Mouse (Mus musculus) CH12.LX (cell line): ENCODE results near the gene Lemd2. TPM values are rescaled to one million over a fixed set of nuclear protein-coding genes. Genes with fewer than 3 reads are reported as not detected.

ENCODE experiments used
- DNase-seq: peaks from one replicate; pipeline ENCODE4 v3.0.0-alpha.2; 2013; ENCODE audit errors: extremely low read depth
- H3K27ac ChIP-seq: 2 replicates; pipeline ENCODE4 v1.5.1; 2012; ENCODE audit warnings: low read depth, mild to moderate bottlenecking, control low read depth, moderate library complexity; ENCODE audit not compliant: insufficient read depth
- H3K27me3 ChIP-seq: replicated peaks from 2 replicates; pipeline ENCODE3; 2012; ENCODE audit warnings: inconsistent platforms
- H3K36me3 ChIP-seq, 2 experiments: replicated peaks in 1 of 2; 2 replicates each; pipeline versions ENCODE3 to v1.6.1; 2012; ENCODE audit warnings: inconsistent platforms in 1 of 2, low read length in 1 of 2, mild to moderate bottlenecking in 1 of 2, mixed read lengths in 1 of 2, moderate library complexity in 1 of 2; ENCODE audit not compliant: control insufficient read depth in 1 of 2, insufficient read depth in 1 of 2
- H3K4me1 ChIP-seq, 2 experiments: 2 replicates each; pipeline ENCODE4 v1.6.1; 2012; ENCODE audit warnings: inconsistent platforms in 1 of 2, moderate library complexity in 1 of 2; ENCODE audit not compliant: insufficient read depth in 2 of 2, control insufficient read depth in 1 of 2
- H3K4me2 ChIP-seq: 2 replicates; pipeline ENCODE4 v1.6.1; 2012; ENCODE audit warnings: low read depth, mild to moderate bottlenecking, control low read depth; ENCODE audit not compliant: poor library complexity, insufficient read depth, severe bottlenecking
- H3K4me3 ChIP-seq, 3 experiments: fragments of 150-350 bp in 1 of 3; sonication (generic) in 1 of 3; replicated peaks in 1 of 3; 2 replicates each; pipeline versions ENCODE3 to v1.5.1; 2011 to 2012; ENCODE audit warnings: low read depth in 2 of 3, low read length in 2 of 3, mild to moderate bottlenecking in 2 of 3, moderate library complexity in 2 of 3, control low read depth in 1 of 3, improper control_type of control experiment in 1 of 3, inconsistent platforms in 1 of 3, mixed read lengths in 1 of 3; ENCODE audit not compliant: poor library complexity in 1 of 3
- H3K79me2 ChIP-seq: replicated peaks from 2 replicates; pipeline ENCODE4 v1.6.1; 2012; ENCODE audit warnings: mild to moderate bottlenecking, moderate library complexity; ENCODE audit not compliant: control insufficient read depth, poor library complexity, insufficient read depth, severe bottlenecking; ENCODE audit errors: extremely low read depth
- H3K9ac ChIP-seq: 2 replicates; pipeline ENCODE4 v1.6.1; 2012; ENCODE audit warnings: low read depth, mild to moderate bottlenecking, control low read depth, moderate library complexity; ENCODE audit not compliant: insufficient read depth
- H3K9me3 ChIP-seq: replicated peaks from 2 replicates; pipeline ENCODE3; 2012; ENCODE audit warnings: low read length, inconsistent platforms, mixed read lengths
- ELF1 ChIP-seq: IDR thresholded peaks from 2 replicates; pipeline ENCODE4 v1.6.1; 2014; ENCODE audit warnings: low read depth, mild to moderate bottlenecking, inconsistent platforms, low read length, improper control_type of control experiment
- EP300 ChIP-seq: IDR thresholded peaks from 2 replicates; pipeline ENCODE4 v1.6.1; 2011; ENCODE audit warnings: low read length, improper control_type of control experiment
- GABPA ChIP-seq: IDR thresholded peaks from 2 replicates; pipeline ENCODE4 v1.6.1; 2012; ENCODE audit warnings: low read depth, low read length, improper control_type of control experiment, inconsistent platforms; ENCODE audit not compliant: insufficient replicate concordance
- HCFC1 ChIP-seq: IDR thresholded peaks from 2 replicates; pipeline ENCODE4 v1.6.1; 2012; ENCODE audit warnings: low read depth, mild to moderate bottlenecking, inconsistent platforms, low read length, improper control_type of control experiment
- JUN ChIP-seq: IDR thresholded peaks from 2 replicates; pipeline ENCODE4 v1.6.1; 2011; ENCODE audit warnings: low read depth, mild to moderate bottlenecking, low read length, improper control_type of control experiment, moderate library complexity; ENCODE audit not compliant: insufficient read depth
- KAT2A ChIP-seq: IDR thresholded peaks from 2 replicates; pipeline ENCODE4 v1.6.1; 2012; ENCODE audit warnings: low read length, improper control_type of control experiment, inconsistent platforms; ENCODE audit not compliant: insufficient replicate concordance
- MAFK ChIP-seq: IDR thresholded peaks from 2 replicates; pipeline ENCODE4 v1.6.1; 2011; ENCODE audit warnings: low read length, improper control_type of control experiment; ENCODE audit not compliant: insufficient replicate concordance
- MYC ChIP-seq: IDR thresholded peaks from 2 replicates; pipeline ENCODE4 v1.6.1; 2011; ENCODE audit warnings: low read depth, mild to moderate bottlenecking, improper control_type of control experiment, low read length
- RAD21 ChIP-seq: IDR thresholded peaks from 2 replicates; pipeline ENCODE4 v1.6.1; 2011; ENCODE audit warnings: low read depth, mild to moderate bottlenecking, low read length, improper control_type of control experiment, moderate library complexity
- RCOR1 ChIP-seq: conservative IDR thresholded peaks from 2 replicates; pipeline ENCODE4 v1.6.1; 2012; ENCODE audit warnings: low read depth, mild to moderate bottlenecking, inconsistent platforms, low read length, improper control_type of control experiment
- SIN3A ChIP-seq: IDR thresholded peaks from 2 replicates; pipeline ENCODE4 v1.6.1; 2012; ENCODE audit warnings: low read length, improper control_type of control experiment, inconsistent platforms
- UBTF ChIP-seq: IDR thresholded peaks from 2 replicates; pipeline ENCODE4 v1.6.1; 2012; ENCODE audit warnings: low read depth, mild to moderate bottlenecking, inconsistent platforms, low read length, improper control_type of control experiment, moderate library complexity
- USF1 ChIP-seq: IDR thresholded peaks from 2 replicates; pipeline ENCODE4 v1.6.1; 2014; ENCODE audit warnings: low read depth, mild to moderate bottlenecking, inconsistent platforms, low read length, improper control_type of control experiment
- USF2 ChIP-seq: conservative IDR thresholded peaks from 2 replicates; pipeline ENCODE4 v1.6.1; 2011; ENCODE audit warnings: low read depth, low read length, improper control_type of control experiment
- ZMIZ1 ChIP-seq: IDR thresholded peaks from 2 replicates; pipeline ENCODE4 v1.6.1; 2012; ENCODE audit warnings: low read depth, mild to moderate bottlenecking, inconsistent platforms, low read length, improper control_type of control experiment
- dilution Hi-C: fragments of 300-500 bp; cut with MboI; formaldehyde crosslinking; loops from 2 replicates; pipeline ENCODE4 v1.14.3; 2020; ENCODE audit warnings: low sequenced_read_pairs; ENCODE audit not compliant: extremely low pct_unique_long_range_greater_than_20kb, extremely low pct_ligation_motif_present
- in situ Hi-C: fragments of 300-500 bp; cut with MboI; formaldehyde crosslinking; loops from 3 replicates; pipeline ENCODE4 v1.14.3; 2019; ENCODE audit warnings: low sequenced_read_pairs, low pct_ligation_motif_present, low pct_unique_long_range_greater_than_20kb, mixed read lengths
- polyA plus RNA-seq: library from polyadenylated mRNA; unstranded; fragments of >175 nt; gene quantifications from 2 replicates; pipeline ENCODE4 v1.2.1, GENCODE M21; 2012; ENCODE audit warnings: low read depth; ENCODE audit not compliant: insufficient read length
- total RNA-seq, 2 experiments: library from RNA; depleted of rRNA; stranded (reverse); fragments of 300-350 nt in 1 of 2; fragments of >200 nt in 1 of 2; gene quantifications; 2 replicates each; pipeline ENCODE4 v1.2.3; 2012 to 2014

The Lemd2 gene
- total and polyA plus RNA-seq, 3 experiments, result 15.1 to 28.8 (median 18.4) TPM

DNA sequence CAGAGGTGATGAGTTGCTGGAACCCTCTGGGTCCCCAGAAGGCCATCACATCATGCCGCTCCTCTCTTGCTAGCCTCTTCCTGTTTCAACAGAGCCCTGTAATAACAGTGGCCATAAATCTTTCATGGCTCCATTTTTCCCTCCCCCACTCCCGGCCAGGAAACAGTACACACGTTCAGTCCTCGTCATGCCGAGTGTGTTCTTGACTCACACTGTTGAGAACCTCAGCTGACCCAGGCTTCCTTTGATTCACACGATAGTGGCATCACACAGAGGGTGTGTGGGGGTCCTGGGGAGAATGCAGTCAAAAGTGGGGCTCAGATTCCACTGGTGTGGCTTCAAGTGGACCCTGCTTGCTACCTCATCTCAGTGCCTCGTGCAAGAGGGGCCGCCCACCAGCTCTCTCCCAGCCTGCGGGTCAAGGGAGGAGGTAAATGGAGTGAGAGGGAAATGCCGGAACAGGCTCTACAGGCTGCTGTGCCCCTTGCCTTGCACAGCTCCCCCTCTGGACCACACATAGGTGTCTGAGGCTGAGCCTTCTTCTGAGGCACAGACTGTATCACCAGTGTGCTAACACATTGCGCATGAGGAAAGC lies 2.9 kb upstream of the Lemd2 start:
- no peak overlapping the region for H3K4me3 ChIP-seq
- TF ChIP-seq MYC (no peak), MAFK (no peak), RAD21 (no peak), ZMIZ1 (no peak), KAT2A (no peak), HCFC1 (no peak), EP300 (no peak), RCOR1 (no peak), USF1 (no peak)
- H3K9ac ChIP-seq, result no peak overlapping the region
- H3K79me2 ChIP-seq, result no peaks in the 10 kb centered on the region; the same call in 1 of the 2 replicates
- in situ Hi-C loops, result no loop called here
- peaks cover 10% of the 10 kb centered on the region for H3K9me3 ChIP-seq
- H3K4me1 ChIP-seq, result peaks cover 2 to 10% of the 10 kb centered on the region in 2 experiments; a peak in 3 of 4 replicates
- H3K27ac ChIP-seq, result no peak overlapping the region
- no peak overlapping the region for H3K4me2 ChIP-seq
- peaks cover 0 to 4% of the 10 kb centered on the region in 2 experiments for H3K36me3 ChIP-seq
- dilution Hi-C loops, result no loop called here
- H3K27me3 ChIP-seq, result peaks cover 24% of the 10 kb centered on the region
- no peak for DNase-seq

DNA sequence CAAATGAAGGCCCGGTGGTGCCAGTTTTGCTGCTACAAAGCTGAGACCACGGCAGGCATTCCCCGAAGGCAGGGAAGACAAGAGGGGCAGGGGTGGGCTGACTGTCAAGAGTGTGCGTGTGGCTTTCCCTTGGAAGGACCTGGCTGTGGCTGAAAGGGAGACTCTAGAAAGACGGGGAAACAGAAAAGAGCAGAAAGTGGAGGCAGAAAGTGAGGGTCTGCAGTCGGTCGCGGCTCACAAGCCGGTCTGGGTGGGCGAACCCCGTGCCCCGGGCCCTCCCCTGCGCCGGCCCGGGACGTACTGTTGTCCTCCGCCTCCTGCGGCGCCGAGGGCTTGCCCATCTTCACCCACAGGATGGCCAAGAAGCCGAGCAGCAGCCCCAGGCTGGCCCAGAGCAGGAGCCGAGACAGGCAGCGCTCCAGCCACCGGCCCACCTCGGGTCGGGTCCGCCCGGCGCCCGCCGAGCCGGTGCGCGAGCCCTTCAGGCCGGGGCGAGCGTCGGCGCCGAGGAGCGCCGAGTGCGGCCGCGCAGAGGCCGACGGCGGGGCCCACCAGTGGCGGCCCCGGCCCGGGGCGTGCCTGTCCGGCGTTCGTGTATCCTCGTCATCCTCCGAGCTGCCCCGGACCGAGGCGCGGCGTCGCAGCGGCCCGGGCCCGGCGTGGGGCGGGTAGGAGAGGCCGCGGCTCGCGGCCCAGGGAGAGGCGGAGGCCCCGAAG lies 753 bp downstream of the Lemd2 start:
- dilution Hi-C loops, result no loop called here
- Histone ChIP-seq H3K36me3 (peaks cover 25 to 39% of the 10 kb centered on the region in 2 experiments), H3K9ac (peak overlapping the region; percentile 84), H3K4me2 (peak overlapping the region; percentile 53)
- no peak for TF ChIP-seq MYC
- TF ChIP-seq JUN, result no peak
- peak; percentile 97 for TF ChIP-seq UBTF
- TF ChIP-seq SIN3A, result peak; percentile 28; the same call in 1 of the 2 replicates
- no peak for TF ChIP-seq ELF1
- no peak for TF ChIP-seq RCOR1
- no peak for TF ChIP-seq USF2
- no peak for TF ChIP-seq GABPA
- TF ChIP-seq, all 38 proteins: peak for 2
- peaks cover 3% of the 10 kb centered on the region for H3K27me3 ChIP-seq
- peak overlapping the region; percentile 67 for H3K27ac ChIP-seq
- no peaks in the 10 kb centered on the region; the same call in 1 of the 2 replicates for H3K79me2 ChIP-seq
- H3K4me1 ChIP-seq, result peaks cover 2 to 10% of the 10 kb centered on the region in 2 experiments; a peak in 3 of 4 replicates
- peaks cover 8% of the 10 kb centered on the region for H3K9me3 ChIP-seq
- DNase-seq, result no peak
- peak overlapping the region; percentile 74 to 94 (median 82) for H3K4me3 ChIP-seq
- in situ Hi-C loops, result no loop called here
